Mouse (Mus musculus) intestine, embryonic 14.5 days (tissue): ENCODE results near the gene Gm2022. TPM values are rescaled to one million over a fixed set of nuclear protein-coding genes. Genes with fewer than 3 reads are reported as not detected.
"Not testable (repeated sequence)": the region's sequence is repeated elsewhere in the genome, so short reads cannot be mapped to it uniquely, and the experiment has no call there.

Source experiments
- ATAC-seq: fragments of 200-750 bp; cut with Nextera tagmentation; replicated peaks from 2 replicates; pipeline ENCODE4 v1.8.0; 2017; ENCODE audit warnings: low read depth, moderate number of reproducible peaks, moderate TSS enrichment, moderate library complexity; ENCODE audit not compliant: low FRiP score, low TSS enrichment
- DNase-seq: peaks from one replicate; pipeline ENCODE4 v3.0.0-alpha.2; 2018; ENCODE audit warnings: low spot score
- H3K27ac ChIP-seq: fragments of 300-500 bp; sonication (generic); 2 replicates; pipeline ENCODE4 v1.5.1; 2014; ENCODE audit warnings: low read depth, mild to moderate bottlenecking, control low read depth
- H3K27me3 ChIP-seq: fragments of 300-500 bp; sonication (generic); replicated peaks from 2 replicates; pipeline ENCODE4 v1.6.1; 2014; ENCODE audit warnings: low read length, control low read depth; ENCODE audit not compliant: control insufficient read depth, insufficient read depth
- H3K36me3 ChIP-seq: fragments of 300-500 bp; sonication (generic); 2 replicates; pipeline ENCODE4 v1.6.1; 2014; ENCODE audit warnings: low read length, control low read depth; ENCODE audit not compliant: control insufficient read depth, insufficient read depth
- H3K4me1 ChIP-seq: fragments of 300-500 bp; sonication (generic); replicated peaks from 2 replicates; pipeline ENCODE4 v1.6.1; 2014; ENCODE audit warnings: low read length, control low read depth, mixed read lengths; ENCODE audit not compliant: control insufficient read depth, insufficient read depth
- H3K4me2 ChIP-seq: fragments of 300-500 bp; sonication (generic); 2 replicates; pipeline ENCODE4 v1.6.1; 2014; ENCODE audit warnings: low read length
- H3K4me3 ChIP-seq: fragments of 300-500 bp; sonication (generic); 2 replicates; pipeline ENCODE4 v1.5.1; 2014; ENCODE audit warnings: low read depth, low read length, control low read depth, mixed read lengths
- H3K9ac ChIP-seq: fragments of 300-500 bp; sonication (generic); 2 replicates; pipeline ENCODE4 v1.6.1; 2014; ENCODE audit warnings: mild to moderate bottlenecking, low read length
- H3K9me3 ChIP-seq: fragments of 300-500 bp; sonication (generic); 2 replicates; pipeline ENCODE4 v1.6.1; 2016; ENCODE audit warnings: low read length, control low read depth; ENCODE audit not compliant: control insufficient read depth
- WGBS: fragments of 180-500 bp; shearing (Covaris S2); extraction: QIAGEN DNeasy Blood & Tissue Kit; methylation state at CpG from one replicate; pipeline ENCODE4 v1.1.7; 2014; 5-methylcytosine and 5-hydroxymethylcytosine counted together
- polyA plus RNA-seq: library from polyadenylated mRNA; unstranded; fragments of >200 nt; fragmentation: Nextera tagmentation; extraction: Ambion mirVana; gene quantifications from 2 replicates; pipeline ENCODE4 v1.2.1, GENCODE M21; 2014

Gene Gm2022
- not detected in 2 replicates for polyA plus RNA-seq

DNA sequence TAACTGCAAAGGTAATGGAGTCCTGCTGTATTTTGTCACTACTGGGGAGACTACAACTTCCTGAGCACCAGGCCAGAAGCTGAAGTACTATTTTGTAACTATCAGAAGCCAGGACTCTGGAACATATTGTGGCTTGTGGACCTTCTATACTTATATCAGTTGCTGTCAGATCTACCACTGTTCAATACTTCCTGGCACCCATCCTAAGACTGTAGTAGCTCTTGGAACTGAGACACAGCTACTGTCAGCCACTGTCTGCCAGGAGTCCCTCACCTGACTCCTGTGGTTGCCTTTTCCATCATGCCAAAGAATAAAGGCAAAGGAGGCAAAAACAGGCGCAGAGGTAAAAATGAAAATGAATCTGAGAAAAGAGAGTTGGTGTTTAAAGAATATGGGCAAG lies at the start of gene Gm2022:
Gene Gm2022 (plus strand): TSS at position 301 of the 400 bp plus-strand sequence.
- not testable (repeated sequence) for H3K4me3 ChIP-seq, H3K4me2 ChIP-seq, H3K27me3 ChIP-seq, DNase-seq, H3K36me3 ChIP-seq, H3K4me1 ChIP-seq, H3K27ac ChIP-seq, H3K9me3 ChIP-seq, H3K9ac ChIP-seq, ATAC-seq
- WGBS, result 100% methylated on average over 1 of the region's 1 CpGs

DNA sequence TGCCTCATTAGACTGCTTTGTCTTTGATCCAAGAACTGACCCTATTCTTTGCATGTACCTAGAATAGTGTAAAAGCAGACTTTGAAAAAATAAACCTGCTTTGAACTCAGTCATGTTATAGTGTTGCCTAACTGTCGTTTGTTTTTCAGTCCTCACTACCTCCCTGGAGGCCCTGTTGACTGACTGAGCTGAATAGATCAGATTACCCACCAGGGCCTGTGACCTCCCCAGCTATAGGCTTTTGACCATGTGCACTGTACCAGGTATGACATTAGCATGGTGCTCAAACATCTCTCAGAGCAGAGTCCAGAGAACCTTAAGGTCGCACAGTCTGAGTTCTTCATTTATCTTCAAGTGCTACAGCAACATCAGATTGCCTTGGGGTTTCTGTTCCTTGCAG lies 44.5 kb upstream of the Gm2022 start:
- H3K4me3 ChIP-seq, H3K4me1 ChIP-seq, H3K9ac ChIP-seq, H3K27ac ChIP-seq, H3K36me3 ChIP-seq, H3K9me3 ChIP-seq, ATAC-seq, DNase-seq, H3K4me2 ChIP-seq, H3K27me3 ChIP-seq: not testable (repeated sequence)
- no CpG with 5 or more reads among the region's 2 CpGs for WGBS

DNA sequence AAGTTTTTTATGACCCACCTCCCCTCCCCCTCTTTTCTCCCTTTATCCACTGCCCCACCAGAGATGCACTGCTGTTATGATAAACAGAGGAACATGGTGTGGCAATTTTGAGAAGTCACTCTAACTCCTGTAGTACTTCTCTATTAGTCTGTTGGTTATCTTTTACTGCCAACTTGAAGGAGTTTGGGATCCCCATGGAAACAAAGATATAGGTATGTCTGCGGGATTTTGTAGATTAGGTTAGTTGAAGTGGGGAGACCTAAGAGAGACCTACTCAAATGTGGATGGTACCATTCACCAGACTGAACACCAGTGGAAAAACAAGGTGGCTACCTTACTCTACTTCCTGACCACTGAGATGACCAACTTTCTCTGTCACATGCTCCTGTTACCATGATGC lies 39.1 kb upstream of the Gm2022 start:
- not testable (repeated sequence) for H3K27ac ChIP-seq, H3K9ac ChIP-seq, H3K27me3 ChIP-seq, H3K4me1 ChIP-seq, H3K9me3 ChIP-seq, H3K36me3 ChIP-seq, H3K4me2 ChIP-seq, H3K4me3 ChIP-seq, ATAC-seq, DNase-seq
- WGBS, result 78% methylated on average over 1 of the region's 1 CpGs

DNA sequence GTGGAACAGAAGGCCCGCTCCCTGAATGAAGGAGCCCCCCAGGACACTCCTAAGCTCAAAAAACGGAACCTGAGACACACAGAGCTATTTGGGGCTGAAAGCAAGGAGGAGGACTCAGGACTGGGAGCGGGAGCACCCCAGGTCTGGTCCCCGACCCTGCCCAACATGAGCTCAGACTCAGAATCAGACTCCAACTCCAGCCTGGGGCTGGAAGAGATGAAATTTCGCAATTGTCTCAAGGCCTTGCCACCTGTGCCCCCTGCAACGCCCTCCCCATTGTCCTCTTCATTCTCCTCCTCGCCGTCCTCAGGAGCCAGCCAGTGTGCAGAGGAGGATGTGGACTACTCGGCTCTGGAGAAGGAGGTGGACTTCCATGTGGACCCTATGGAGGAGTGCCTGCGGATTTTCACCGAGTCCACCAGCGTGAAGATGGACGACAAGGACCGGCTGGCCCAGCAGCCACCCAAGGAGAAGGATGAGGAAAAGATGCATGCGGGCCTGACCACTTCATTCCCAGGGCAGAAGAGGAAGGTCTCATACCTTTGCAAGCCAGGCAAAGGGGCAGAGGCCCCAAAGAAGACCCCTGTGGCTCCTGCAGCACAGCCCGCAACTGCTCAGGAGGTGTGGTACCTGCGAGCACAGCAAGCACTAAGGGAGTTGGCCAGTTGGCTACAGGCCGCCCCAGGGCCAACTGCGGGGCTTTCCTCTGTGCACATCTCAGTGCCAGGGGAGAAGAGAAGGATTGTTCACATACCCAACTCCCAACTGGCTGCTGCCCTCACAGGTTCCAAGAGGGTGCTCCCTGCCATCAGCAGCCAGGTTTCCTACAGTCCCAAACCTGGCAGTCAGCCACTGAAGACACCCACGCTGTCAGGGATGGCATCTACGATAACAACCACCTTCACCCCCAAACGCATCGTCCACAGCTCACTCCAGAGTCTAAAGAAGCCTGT lies 33.2 kb upstream of the Gm2022 start:
- H3K9me3 ChIP-seq, DNase-seq, H3K27ac ChIP-seq, H3K36me3 ChIP-seq, H3K4me3 ChIP-seq, H3K4me2 ChIP-seq, H3K27me3 ChIP-seq, H3K4me1 ChIP-seq, H3K9ac ChIP-seq, ATAC-seq: not testable (repeated sequence)
- WGBS, result 86% methylated on average over 23 of the region's 23 CpGs

DNA sequence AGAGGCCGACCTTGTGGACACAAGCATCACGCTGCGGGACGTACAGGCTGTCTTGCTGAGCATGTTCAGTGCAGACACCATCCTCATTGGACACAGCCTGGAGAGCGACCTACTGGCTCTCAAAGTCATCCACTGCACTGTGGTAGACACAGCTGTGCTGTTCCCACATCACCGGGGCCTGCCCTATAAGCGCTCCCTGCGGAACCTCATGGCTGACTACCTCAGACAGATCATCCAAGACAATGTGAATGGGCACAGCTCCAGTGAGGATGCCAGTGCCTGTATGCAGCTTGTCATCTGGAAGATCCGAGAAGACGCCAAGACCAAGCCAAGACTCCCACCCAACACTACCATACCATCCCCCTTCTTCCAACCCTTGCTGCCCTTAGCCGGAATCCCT lies 31.5 kb upstream of the Gm2022 start:
- H3K4me2 ChIP-seq, DNase-seq, H3K9me3 ChIP-seq, H3K4me1 ChIP-seq, H3K4me3 ChIP-seq, H3K27me3 ChIP-seq, H3K9ac ChIP-seq, H3K36me3 ChIP-seq, H3K27ac ChIP-seq: not testable (repeated sequence)
- 0 out of 2 replicates have a peak, but pooled peaks have one; percentile 33 for ATAC-seq
- WGBS, result 94% methylated on average over 8 of the region's 11 CpGs

DNA sequence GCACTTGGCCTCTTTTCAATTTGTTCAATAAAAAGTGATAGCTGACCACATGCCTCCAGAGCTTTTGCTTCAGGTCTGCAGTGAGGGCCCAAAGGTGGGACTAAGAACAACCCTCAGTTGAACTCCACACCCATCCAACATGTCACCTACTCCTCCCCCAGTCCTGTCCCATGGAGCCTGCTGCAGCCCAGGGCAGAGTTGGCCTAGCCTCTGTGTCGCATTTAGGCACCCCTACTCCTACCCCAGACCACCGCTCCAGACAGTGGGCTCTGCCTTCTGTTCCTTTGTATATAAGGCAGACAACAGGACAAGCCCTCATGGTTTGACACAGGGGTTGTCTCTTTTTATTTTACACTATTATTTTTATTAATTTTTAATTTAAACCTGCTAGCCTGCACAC lies 31.1 kb upstream of the Gm2022 start:
- 82% methylated on average over 2 of the region's 2 CpGs for WGBS
- H3K4me2 ChIP-seq, H3K27ac ChIP-seq, DNase-seq, H3K27me3 ChIP-seq, H3K36me3 ChIP-seq, H3K9ac ChIP-seq, H3K4me3 ChIP-seq, H3K4me1 ChIP-seq, H3K9me3 ChIP-seq, ATAC-seq: not testable (repeated sequence)

DNA sequence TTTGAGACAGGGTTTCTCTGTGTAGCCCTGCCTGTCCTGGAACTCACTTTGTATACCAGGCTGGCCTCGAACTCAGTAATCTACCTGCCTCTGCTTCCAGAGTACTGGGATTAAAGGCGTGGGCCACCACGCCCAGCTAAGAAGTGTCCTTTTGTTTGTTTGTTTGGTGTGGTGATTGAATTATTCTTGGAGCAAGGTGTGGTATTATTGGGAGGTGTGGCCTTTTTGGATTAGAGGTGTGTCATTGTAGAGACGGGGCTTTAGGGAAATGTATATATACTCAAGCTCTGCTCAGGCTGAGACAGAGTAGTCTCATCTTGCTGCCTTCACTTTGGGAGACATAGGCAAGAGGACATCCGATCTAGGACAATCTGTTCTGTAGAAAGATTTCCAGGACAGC lies 21.4 kb upstream of the Gm2022 start, which contains the start of gene Gm2016:
Gene Gm2016 (plus strand): TSS at position 301 of the 400 bp plus-strand sequence.
- not testable (repeated sequence) for H3K36me3 ChIP-seq, H3K27me3 ChIP-seq, H3K9ac ChIP-seq, ATAC-seq, H3K4me2 ChIP-seq, H3K27ac ChIP-seq, H3K4me1 ChIP-seq, H3K9me3 ChIP-seq, DNase-seq, H3K4me3 ChIP-seq
- WGBS, result 83% methylated on average over 5 of the region's 5 CpGs

DNA sequence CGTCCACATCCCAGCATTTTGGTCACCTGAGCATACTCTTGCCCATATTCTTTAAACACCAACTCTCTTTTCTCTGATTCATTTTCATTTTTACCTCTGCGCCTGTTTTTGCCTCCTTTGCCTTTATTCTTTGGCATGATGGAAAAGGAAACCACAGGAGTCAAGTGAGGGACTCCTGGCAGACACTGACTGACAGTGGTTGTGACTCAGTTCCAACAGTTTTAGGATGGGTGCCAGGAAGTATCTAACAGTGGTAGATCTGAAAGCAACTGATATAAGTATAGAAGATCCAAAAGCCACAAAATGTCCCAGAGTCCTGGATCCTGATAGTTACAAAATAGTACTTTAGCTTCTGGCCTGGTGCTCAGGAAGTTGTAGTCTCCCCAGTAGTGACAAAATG lies 24.6 kb downstream of the Gm2022 start, which contains the start of gene Gm2035:
Gene Gm2035 (minus strand): TSS at position 137 of the 400 bp plus-strand sequence.
- WGBS, result 77% methylated on average over 2 of the region's 2 CpGs
- H3K4me2 ChIP-seq, H3K27me3 ChIP-seq, H3K9ac ChIP-seq, H3K4me1 ChIP-seq, ATAC-seq, H3K27ac ChIP-seq, H3K36me3 ChIP-seq, DNase-seq, H3K4me3 ChIP-seq, H3K9me3 ChIP-seq: not testable (repeated sequence)
